Mouse (Mus musculus): ENCODE results near the gene Nbea. TPM values are rescaled to one million over a fixed set of nuclear protein-coding genes. Genes with fewer than 3 reads are reported as not detected.

The Nbea gene
- polyA plus RNA-seq, 1 experiment from 2014 or later = 8.2 TPM

DNA sequence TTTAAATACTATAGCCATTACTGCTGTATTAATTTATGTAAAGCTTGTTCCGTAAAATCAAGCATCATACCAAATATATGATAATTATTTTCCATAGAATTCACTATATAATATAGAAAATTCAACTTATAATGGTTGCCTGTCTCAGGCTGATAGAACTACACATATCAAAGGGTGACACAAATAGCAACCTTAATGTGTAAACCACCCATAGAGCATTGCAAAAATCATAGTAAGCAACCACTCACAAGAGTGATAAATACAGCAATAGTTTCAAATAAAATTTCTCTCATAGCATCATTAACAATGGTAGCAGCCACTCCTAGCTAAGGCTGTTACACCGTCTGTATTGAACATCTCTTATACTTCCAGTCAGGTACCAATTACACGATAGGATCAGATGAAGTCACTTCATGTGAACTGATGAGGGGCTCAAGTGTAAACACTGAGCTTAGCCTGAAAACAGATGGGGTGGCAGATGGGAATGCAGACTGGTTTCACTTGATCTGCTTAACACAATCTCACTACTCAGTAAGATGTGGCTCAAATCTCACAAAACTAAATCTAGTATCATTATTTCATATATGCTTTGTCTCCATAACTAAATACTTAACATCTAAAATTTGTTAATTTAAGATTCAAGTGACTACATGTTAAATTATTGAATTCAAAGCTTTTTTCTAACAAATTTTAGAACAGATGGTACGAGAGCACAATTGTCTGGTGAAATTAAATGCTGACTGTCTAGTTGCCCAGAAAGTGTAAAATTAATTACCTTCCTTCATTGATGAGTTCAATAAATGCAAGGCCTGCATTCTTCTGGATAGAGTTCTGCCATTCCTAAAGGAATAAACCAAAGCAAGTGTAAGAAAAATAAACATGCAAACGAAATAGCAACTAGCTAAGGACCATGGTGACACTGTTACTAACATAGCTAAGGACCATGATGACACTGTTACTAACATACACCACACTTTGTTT, 310.3 kb downstream of the Nbea start:
- no peaks in the 10 kb centered on the region for H3K36me3 ChIP-seq (replicated peaks)
- DNase-seq (ENCODE audit: extremely low spot score, low spot score) = no peak
- H3K27me3 ChIP-seq (ENCODE audit: poor library complexity, severe bottlenecking) = no peaks in the 10 kb centered on the region
- H3K4me3 ChIP-seq = no peak overlapping the region
- H3K9me3 ChIP-seq = no peaks in the 10 kb centered on the region
- H3K27ac ChIP-seq = no peak overlapping the region
- WGBS = 80% methylated on average over 5 of the region's 5 CpGs
- no peaks in the 10 kb centered on the region for H3K4me1 ChIP-seq

GRCm38 (mm10) chr3:55852488-55852887, 331.0 kb downstream of the Nbea start:
- no peak overlapping the region for H3K27ac ChIP-seq
- H3K4me3 ChIP-seq = no peak overlapping the region
- DNase-seq (ENCODE audit: extremely low spot score, low spot score) = no peak
- H3K36me3 ChIP-seq (replicated peaks) = 0 out of 2 replicates have a peak, but pooled peaks cover 7% of the 10 kb centered on the region
- no peaks in the 10 kb centered on the region for H3K4me1 ChIP-seq
- WGBS = 94% methylated on average over 7 of the region's 7 CpGs
- H3K27me3 ChIP-seq (ENCODE audit: poor library complexity, severe bottlenecking) = no peaks in the 10 kb centered on the region
- H3K9me3 ChIP-seq = no peaks in the 10 kb centered on the region

GRCm38 (mm10) chr3:55847115-55847514, 336.4 kb downstream of the Nbea start:
- DNase-seq (ENCODE audit: extremely low spot score, low spot score) = no peak
- Histone ChIP-seq H3K36me3 (replicated peaks) (0 out of 2 replicates have a peak, but pooled peaks cover 4% of the 10 kb centered on the region), H3K27me3 (ENCODE audit: poor library complexity, severe bottlenecking) (no peaks in the 10 kb centered on the region), H3K27ac (no peak overlapping the region), H3K4me3 (no peak overlapping the region), H3K9me3 (no peaks in the 10 kb centered on the region), H3K4me1 (no peaks in the 10 kb centered on the region)
- WGBS = 91% methylated on average over 1 of the region's 1 CpGs

- no peak overlapping the region for H3K4me3 ChIP-seq
- no peaks in the 10 kb centered on the region for H3K36me3 ChIP-seq (replicated peaks)
- no peak overlapping the region for H3K27ac ChIP-seq
- H3K27me3 ChIP-seq (ENCODE audit: poor library complexity, severe bottlenecking) = no peaks in the 10 kb centered on the region
- H3K9me3 ChIP-seq = no peaks in the 10 kb centered on the region
- H3K4me1 ChIP-seq = no peaks in the 10 kb centered on the region
- 89% methylated on average over 3 of the region's 3 CpGs for WGBS
- no peak for DNase-seq (ENCODE audit: extremely low spot score, low spot score)
These were observed 346.3 kb downstream of the Nbea start for GRCm38 (mm10) chr3:55837188-55837587.

GRCm38 (mm10) chr3:55835207-55835606, 348.3 kb downstream of the Nbea start:
- H3K36me3 ChIP-seq (replicated peaks) = no peaks in the 10 kb centered on the region
- no peak for DNase-seq (ENCODE audit: extremely low spot score, low spot score)
- H3K27me3 ChIP-seq (ENCODE audit: poor library complexity, severe bottlenecking) = no peaks in the 10 kb centered on the region
- peaks cover 2% of the 10 kb centered on the region for H3K4me1 ChIP-seq
- no peak overlapping the region for H3K4me3 ChIP-seq
- no peaks in the 10 kb centered on the region for H3K9me3 ChIP-seq
- 76% methylated on average over 4 of the region's 4 CpGs for WGBS
- H3K27ac ChIP-seq = no peak overlapping the region

- no peak overlapping the region for H3K27ac ChIP-seq
- no peaks in the 10 kb centered on the region for H3K27me3 ChIP-seq (ENCODE audit: poor library complexity, severe bottlenecking)
- no peak overlapping the region for H3K4me3 ChIP-seq
- peaks cover 24% of the 10 kb centered on the region for H3K4me1 ChIP-seq
- DNase-seq (ENCODE audit: extremely low spot score, low spot score) = no peak
- 78% methylated on average over 5 of the region's 5 CpGs for WGBS
- no peaks in the 10 kb centered on the region for H3K36me3 ChIP-seq (replicated peaks)
- H3K9me3 ChIP-seq = no peaks in the 10 kb centered on the region
These were observed 353.3 kb downstream of the Nbea start for GRCm38 (mm10) chr3:55830226-55830625.

DNA sequence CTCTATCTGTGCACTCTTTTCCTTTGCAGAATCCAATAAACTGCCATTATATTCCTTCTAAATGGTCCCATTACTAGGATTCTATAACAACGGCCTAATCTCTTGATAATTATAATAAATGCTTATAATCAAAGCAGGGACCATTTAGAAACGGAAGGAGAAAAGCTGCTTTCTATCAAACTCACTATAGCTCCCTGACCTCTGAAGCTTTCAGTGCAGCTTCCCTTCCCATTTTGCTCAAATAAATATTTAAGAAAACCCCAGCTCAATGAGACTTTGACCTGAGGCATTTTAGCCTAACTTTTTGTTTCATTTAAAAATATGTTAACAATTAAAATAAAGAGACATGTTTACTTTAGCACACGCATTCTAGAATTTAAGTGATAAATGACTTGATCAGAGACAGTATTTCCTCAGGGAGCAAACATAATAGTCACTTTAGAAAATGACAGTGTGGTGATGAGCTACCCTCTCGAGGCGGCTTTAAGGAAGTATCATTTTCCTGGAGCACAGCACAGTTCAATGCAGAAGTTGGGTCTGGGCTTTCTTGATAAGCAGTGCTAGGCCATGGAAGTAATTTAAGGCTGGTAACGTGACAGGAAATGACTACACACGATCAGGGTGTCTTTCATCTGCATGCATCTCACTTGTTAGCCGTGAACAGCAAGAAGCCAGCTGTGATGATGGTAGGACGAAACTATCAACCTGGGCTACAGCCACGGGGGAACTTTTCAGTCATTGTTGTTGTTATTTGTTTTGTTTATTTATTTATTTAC, 354.8 kb downstream of the Nbea start:
- H3K36me3 ChIP-seq (replicated peaks) = no peaks in the 10 kb centered on the region
- no peaks in the 10 kb centered on the region for H3K9me3 ChIP-seq
- WGBS = 60% methylated on average over 10 of the region's 10 CpGs
- no peaks in the 10 kb centered on the region for H3K27me3 ChIP-seq (ENCODE audit: poor library complexity, severe bottlenecking)
- DNase-seq (ENCODE audit: extremely low spot score, low spot score) = no peak
- H3K4me1 ChIP-seq = peaks cover 24% of the 10 kb centered on the region
- H3K4me3 ChIP-seq = no peak overlapping the region
- H3K27ac ChIP-seq = no peak overlapping the region

DNA sequence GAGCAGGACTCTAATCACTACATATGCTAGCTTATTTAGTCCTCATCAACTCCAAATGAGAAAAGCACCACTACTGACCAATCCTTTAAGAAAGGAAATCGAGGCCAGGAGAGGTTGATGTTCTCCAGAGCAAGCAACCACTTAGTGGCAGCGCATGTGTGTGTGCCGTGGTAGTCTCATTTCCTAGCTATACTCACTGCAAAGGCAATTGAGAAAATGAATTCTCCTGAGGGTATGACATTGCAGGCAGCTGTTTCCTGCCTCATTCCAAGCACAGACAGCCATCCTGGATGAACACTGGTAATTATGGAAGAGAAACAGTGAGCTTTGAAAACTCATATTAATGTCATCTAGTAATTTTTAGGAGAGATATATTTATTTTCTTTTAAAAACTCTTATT, 358.6 kb downstream of the Nbea start:
- Histone ChIP-seq H3K27ac (no peak overlapping the region), H3K9me3 (no peaks in the 10 kb centered on the region), H3K36me3 (replicated peaks) (no peaks in the 10 kb centered on the region), H3K4me1 (peaks cover 18% of the 10 kb centered on the region), H3K4me3 (no peak overlapping the region), H3K27me3 (ENCODE audit: poor library complexity, severe bottlenecking) (no peaks in the 10 kb centered on the region)
- WGBS = 87% methylated on average over 3 of the region's 3 CpGs
- DNase-seq (ENCODE audit: extremely low spot score, low spot score) = no peak

DNA sequence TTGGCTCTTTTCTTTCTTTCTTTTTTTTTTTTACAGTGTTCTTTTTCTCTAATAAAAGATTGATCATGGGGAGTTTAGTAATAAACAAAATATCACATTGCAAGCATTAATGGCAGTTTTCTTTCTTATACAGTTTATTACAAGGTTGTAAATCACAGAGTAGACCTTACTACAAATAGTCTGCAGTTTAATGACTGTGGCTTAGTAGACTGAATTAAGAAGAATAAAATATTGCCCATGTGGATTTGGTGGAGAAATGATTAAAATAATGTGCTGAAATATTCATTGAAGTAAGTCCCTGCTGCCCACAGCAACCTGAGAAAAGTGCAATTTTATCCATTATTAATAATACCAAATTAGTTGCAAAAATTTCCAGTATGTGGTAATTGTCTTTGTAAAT, 363.9 kb downstream of the Nbea start:
- Histone ChIP-seq H3K4me3 (no peak overlapping the region), H3K9me3 (no peaks in the 10 kb centered on the region), H3K36me3 (replicated peaks) (no peaks in the 10 kb centered on the region), H3K27ac (no peak overlapping the region), H3K27me3 (ENCODE audit: poor library complexity, severe bottlenecking) (no peaks in the 10 kb centered on the region), H3K4me1 (no peaks in the 10 kb centered on the region)
- DNase-seq (ENCODE audit: extremely low spot score, low spot score) = no peak

DNA sequence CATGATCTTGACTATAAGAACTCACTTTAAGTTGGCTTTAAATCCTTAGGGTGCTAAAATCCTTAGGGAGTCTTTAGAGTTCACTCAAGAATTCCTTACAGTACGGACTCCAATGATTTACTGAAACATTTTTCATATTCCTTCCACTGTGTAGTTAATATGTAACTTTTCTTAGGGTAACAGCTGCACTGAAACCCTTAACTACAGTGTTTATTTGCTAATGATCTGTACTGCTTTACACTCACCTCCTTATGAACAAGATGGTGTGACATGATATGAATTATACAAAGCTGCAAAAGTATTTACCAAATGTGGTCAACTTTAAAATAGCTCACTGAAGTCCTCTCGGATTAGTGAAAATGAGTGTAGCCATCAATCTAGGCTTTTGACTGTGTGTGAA, 365.4 kb downstream of the Nbea start:
- Histone ChIP-seq H3K27me3 (ENCODE audit: poor library complexity, severe bottlenecking) (no peaks in the 10 kb centered on the region), H3K4me1 (no peaks in the 10 kb centered on the region), H3K4me3 (no peak overlapping the region), H3K9me3 (no peaks in the 10 kb centered on the region), H3K36me3 (replicated peaks) (no peaks in the 10 kb centered on the region), H3K27ac (no peak overlapping the region)
- DNase-seq (ENCODE audit: extremely low spot score, low spot score) = no peak
- WGBS = 88% methylated on average over 2 of the region's 2 CpGs

GRCm38 (mm10) chr3:55816638-55817375, 366.7 kb downstream of the Nbea start:
- WGBS = 80% methylated on average over 6 of the region's 6 CpGs

DNA sequence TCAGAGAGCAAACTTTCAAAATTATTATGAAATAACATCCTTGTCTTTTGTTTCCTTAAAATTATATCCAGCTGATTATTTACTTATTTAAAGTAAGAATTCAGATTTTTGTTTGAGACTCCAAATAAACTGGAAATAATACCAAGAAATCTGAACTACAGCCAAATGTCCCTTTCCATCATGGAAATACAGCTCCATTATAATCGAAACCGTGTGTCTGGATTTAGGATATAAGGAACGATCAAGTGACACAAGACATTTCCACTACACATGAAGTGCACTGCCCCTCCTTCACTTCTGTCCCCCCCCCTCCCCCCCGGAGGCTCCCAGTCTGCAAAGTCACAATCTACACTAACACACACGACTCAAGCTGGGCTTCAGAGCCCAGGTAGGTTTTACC, 367.4 kb downstream of the Nbea start:
- Histone ChIP-seq H3K27ac (no peak overlapping the region), H3K27me3 (ENCODE audit: poor library complexity, severe bottlenecking) (no peaks in the 10 kb centered on the region), H3K4me3 (no peak overlapping the region), H3K9me3 (no peaks in the 10 kb centered on the region), H3K4me1 (no peaks in the 10 kb centered on the region), H3K36me3 (replicated peaks) (no peaks in the 10 kb centered on the region)
- DNase-seq (ENCODE audit: extremely low spot score, low spot score) = no peak
- 85% methylated on average over 5 of the region's 5 CpGs for WGBS

More at GRCm38 (mm10) chr3:55816638-55817375, 366.7 kb downstream of the Nbea start:
- no peaks in the 10 kb centered on the region for H3K36me3 ChIP-seq (replicated peaks)
- no peak overlapping the region for H3K27ac ChIP-seq
- H3K4me1 ChIP-seq = no peaks in the 10 kb centered on the region
- H3K27me3 ChIP-seq (ENCODE audit: poor library complexity, severe bottlenecking) = no peaks in the 10 kb centered on the region
- no peak for DNase-seq (ENCODE audit: extremely low spot score, low spot score)
- H3K9me3 ChIP-seq = no peaks in the 10 kb centered on the region
- no peak overlapping the region for H3K4me3 ChIP-seq
